Mouse (Mus musculus): Measurements from ENCODE around the gene Ranbp1. TPM values are rescaled to one million over a fixed set of nuclear protein-coding genes. Genes with fewer than 3 reads are reported as not detected.

The Ranbp1 gene
- total RNA-seq, 1 experiment from 2014 or later = 90.8 TPM

DNA sequence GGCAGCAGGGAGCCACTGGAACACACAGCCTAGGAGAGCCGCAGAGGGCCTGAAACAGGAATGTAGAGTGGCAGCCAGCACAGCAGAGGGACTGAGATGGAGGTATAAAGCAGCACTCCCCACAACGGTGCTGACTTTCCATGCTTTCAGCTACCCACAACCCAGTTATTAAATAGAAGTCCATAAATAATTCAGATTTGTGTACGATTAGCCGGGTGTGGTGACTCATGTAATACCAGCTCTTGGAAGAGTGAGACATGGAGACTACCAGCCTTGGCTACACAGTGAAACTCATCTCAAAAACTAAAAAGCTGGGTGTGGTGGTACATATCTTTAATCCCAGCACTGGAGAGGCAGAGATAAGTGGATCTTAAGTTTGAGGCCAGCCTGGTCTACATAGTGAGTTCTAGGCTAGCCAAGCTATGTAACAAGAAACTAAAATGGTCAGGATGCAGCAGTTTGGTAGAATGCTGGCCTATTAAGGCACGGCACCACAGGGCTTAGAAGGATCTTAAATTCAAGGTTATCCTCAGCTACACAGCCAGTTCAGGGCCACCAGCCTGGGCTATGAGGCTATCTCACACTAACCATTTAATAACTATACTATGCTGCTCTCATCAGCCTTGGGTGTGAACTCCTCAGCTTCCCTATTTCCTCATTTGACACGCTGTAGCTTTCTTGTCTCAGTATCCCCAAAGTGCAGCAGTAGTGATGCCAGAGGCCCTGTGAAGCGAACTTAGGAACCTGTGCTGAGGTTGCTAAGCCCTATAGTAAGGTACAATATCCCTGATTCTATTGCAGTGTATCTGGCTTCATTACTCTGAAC lies 11.6 kb downstream of the Ranbp1 start:
- no peak for ATAC-seq (replicated peaks; ENCODE audit: insufficient number of reproducible peaks, low FRiP score, low TSS enrichment, poor library complexity, severe bottlenecking)

DNA sequence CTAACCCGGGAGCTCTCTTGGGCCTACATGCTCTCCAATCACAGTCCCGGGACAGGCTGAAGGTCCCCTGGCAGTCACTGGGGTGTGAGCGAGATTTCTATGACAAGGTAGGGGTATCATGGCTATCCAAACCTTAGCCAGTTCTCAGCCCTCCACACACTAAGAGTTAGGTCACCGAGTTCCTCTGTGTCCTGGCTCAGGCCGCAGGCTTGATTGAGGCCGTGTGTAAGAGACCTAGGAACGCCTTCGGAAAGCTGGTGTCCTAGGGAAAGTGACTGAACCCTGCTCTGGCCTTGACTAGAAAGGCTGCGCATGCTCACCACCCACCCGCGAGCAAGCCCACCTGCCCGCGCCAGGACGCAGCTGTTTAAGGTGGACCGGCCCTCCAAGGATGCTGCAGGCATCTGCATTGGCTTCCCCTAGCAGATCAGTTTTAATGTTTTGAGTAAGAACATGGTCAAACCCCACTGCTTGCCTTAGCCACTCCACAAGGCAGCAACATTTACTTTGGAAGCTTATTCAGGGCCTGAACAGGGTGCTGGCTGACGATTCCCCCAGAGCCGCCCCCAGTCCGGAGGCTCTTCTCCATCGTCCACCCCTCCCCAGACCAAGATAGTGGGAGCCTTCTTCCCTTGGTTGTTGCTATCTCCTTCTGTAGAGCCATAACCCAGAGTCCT lies 13.0 kb downstream of the Ranbp1 start:
- ATAC-seq (replicated peaks; ENCODE audit: insufficient number of reproducible peaks, low FRiP score, low TSS enrichment, poor library complexity, severe bottlenecking) = no peak

DNA sequence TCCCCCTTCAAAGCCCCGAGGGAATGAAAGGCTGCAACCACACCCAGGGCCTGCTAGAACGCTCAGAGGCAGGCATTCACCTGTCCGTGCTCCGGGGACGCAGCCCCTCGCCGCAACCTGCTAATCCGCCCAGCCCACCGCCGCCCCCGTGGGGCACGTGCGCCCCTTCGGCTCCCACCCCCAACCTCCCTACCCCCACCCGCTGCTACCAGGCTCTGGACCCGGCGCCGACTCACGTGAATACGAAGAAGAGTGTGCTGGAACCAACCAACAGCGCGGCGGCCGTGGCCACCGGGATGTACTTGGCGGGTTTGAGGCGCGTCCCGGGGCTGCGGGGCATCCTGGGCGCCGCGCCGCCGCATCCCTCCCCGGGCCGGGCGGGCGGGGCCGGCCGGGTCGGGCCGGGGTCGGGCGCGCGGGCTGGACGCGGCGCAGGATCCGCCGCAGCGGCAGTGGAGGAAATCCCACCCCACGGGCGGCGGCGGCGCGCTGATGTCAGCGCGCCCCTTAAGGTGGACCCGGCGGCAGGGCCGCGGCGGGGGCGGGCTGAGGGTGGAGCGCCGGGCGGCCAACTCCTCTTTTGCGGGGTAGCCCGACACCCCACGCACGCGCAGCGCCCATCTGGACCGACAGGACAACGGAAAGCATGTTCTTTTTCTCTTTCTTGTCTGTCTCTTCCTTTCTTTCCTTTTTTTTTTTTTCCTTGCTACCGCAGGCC lies 13.7 kb downstream of the Ranbp1 start, which contains the start of gene Zdhhc8:
Zdhhc8 (minus strand) TSS at position 466 of the 718 bp plus-strand sequence.
- no peak for ATAC-seq (replicated peaks; ENCODE audit: insufficient number of reproducible peaks, low FRiP score, low TSS enrichment, poor library complexity, severe bottlenecking)

DNA sequence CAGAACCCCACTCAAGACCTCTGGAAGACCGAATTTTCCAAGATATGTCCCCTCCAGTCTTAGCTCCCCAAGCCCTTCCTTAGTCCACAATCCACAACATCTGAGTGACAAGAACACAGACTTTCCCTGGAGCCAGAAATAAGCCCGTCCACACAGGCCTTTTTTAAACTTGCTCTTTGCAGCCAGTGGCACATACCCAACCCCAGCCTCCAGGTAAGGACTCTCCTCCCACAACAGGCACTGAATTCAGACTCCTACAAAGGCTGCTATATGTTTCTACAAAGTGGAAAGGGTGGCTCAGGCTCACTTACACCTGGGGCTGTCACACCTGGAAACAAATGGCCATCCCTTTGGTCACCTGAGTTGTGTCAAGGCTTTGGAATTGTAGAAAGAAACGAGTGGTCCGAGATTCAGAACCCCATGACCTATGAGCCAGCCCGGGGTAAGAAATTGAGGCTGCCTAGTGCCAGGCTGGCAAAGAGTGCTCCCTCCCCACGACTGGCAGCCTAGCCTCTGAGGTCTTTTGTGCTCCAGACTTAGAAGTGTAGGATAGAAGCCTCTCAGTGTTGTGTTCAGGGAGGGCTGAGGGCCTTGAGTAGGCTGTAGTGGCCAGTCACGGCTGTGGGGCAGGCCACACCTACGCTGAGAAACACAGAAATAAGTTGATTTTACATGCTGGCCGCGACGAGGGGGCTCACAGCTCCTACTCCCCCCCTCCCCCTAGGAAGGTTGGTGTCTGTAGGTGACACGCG lies 14.4 kb downstream of the Ranbp1 start:
- no peak for ATAC-seq (replicated peaks; ENCODE audit: insufficient number of reproducible peaks, low FRiP score, low TSS enrichment, poor library complexity, severe bottlenecking)

DNA sequence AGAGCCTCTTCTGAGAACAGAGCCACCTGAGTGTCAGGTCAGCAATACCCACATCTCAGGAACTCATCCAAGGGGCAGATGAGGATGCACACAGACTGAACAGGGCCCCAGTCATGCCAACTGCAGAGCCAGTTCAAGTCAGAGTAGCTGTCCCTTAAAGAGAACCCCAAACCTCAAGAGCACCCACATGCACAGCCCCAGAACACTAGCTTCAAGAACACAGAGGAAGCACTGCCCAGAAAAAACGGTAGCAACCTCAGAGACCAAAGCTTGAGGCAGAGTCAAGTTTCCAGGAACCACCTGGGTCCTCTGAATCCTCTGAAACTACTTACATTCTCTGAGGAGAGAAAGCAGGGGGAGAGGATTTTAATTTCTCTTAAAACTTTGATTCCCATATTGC lies 15.1 kb downstream of the Ranbp1 start:
- no peak for ATAC-seq (replicated peaks; ENCODE audit: insufficient number of reproducible peaks, low FRiP score, low TSS enrichment, poor library complexity, severe bottlenecking)

DNA sequence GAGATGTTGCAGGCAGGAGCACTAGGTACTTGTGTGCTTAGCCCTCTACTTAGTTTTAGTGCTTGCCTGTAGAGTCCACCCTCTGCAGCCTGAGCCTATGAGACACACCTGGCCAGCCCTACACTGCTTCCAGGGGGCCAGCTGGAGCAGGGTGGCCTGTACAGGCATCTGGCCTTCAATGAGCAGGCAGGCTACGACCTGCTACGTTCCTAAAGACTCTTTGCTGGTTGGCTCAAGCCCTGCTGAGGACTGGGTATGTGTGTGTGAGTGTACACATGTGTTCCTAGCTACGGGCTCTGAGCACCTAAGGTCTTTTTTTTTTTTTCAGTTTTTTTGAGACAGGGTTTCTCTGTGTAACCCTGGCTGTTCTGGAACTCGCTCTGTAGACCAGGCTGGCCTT lies 17.1 kb downstream of the Ranbp1 start:
- no peak for ATAC-seq (replicated peaks; ENCODE audit: insufficient number of reproducible peaks, low FRiP score, low TSS enrichment, poor library complexity, severe bottlenecking)

DNA sequence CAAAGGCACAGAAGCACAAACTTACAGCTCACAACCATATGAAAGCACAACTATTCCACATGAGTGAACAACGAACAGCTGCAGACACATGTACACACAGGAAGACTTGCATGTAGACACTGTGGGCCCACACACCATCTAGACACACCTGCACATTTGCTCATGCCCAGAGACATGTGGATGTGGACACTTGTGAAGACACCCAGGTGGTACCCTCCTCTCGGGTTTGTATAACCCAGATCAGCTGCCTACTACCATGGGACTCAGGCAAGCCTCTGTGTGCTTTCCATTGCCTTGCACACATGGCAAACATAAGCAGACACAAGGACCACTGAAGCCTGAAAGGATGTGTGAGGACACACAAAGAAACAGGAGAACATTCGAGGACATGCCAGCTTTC lies 17.5 kb downstream of the Ranbp1 start:
- ATAC-seq (replicated peaks; ENCODE audit: insufficient number of reproducible peaks, low FRiP score, low TSS enrichment, poor library complexity, severe bottlenecking) = no peak

DNA sequence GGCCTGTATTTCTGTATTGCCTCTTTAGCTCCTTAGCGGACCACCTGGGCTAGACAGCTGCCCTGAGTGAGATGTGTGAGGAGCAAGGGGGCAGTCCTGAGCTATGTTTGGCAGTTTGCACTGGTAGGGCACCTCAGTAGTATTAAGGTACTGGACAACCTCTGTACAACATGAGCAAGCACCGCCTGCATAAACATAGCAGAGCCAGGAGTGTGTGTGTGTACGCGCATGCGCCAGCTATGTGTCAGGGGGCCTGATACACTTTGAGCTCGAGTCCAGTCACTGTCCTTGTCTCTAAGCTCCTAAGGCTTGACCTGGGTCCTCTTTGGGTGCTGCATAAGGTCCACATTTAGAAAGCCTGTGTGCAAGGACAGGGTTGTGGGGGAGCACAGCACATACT lies 17.9 kb downstream of the Ranbp1 start:
- no peak for ATAC-seq (replicated peaks; ENCODE audit: insufficient number of reproducible peaks, low FRiP score, low TSS enrichment, poor library complexity, severe bottlenecking)

DNA sequence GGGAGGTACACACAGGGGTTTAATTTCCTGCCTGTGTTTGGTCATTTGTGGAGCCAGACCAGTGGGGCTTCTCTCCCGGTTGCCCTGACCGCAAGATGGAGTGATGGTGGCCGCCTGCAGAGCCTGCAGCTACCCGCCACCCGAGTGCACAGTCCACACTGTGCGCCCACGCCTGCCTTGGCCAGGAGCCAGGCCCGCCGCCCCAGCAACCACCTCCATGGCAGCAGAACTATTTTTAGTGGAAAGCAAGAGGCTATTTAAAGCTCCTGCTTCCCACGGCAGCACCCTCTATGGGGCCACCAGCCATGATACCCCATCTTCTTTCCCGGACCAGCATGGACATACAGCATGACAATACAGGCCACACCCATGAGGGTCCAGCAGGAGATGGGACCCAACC lies 18.9 kb downstream of the Ranbp1 start:
- ATAC-seq (replicated peaks; ENCODE audit: insufficient number of reproducible peaks, low FRiP score, low TSS enrichment, poor library complexity, severe bottlenecking) = no peak

DNA sequence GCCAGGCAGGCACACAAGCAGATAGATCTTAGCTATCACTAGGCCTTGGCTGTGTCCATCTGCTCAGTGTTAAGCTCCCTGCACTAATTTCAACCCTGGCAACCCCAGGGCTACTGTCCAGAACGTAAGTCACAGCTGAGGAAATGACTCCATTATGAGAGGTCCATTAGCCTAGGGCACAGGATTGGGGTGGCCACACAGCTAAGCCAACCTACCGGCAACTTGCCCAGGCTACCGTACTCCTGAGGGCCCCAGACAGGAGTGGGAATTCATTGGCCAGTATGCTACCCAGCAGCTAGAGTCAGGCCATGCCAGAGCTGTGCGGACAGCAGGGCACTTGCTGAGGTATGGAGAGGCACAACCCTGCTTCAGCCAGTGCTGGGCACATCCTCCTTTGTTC lies 19.7 kb downstream of the Ranbp1 start:
- ATAC-seq (replicated peaks; ENCODE audit: insufficient number of reproducible peaks, low FRiP score, low TSS enrichment, poor library complexity, severe bottlenecking) = no peak

DNA sequence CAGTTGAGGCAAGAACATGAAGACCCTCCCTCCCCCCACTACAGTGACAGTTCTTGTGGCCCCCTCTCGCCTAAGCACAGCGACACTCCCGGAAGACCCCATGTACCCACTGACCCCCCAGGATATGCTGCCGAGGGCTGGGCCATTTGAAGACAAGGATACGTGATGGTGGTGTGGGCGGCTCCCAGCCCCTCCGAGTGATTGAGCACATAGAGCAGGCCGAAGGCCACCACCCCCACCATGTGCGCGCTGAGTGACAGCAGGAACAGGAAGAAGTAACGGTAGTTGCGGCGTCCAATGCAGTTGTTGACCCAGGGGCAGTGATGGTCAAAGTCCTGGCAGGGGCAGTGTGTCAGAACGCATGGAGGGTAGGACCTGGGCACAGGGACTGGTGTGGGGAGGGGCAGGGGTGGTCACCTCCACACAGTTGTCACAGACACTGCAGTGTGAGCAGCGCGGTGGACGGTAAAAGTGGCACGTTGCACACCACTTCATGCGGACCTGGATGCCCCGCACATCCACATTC lies 20.6 kb downstream of the Ranbp1 start:
- ATAC-seq (replicated peaks; ENCODE audit: insufficient number of reproducible peaks, low FRiP score, low TSS enrichment, poor library complexity, severe bottlenecking) = no peak

DNA sequence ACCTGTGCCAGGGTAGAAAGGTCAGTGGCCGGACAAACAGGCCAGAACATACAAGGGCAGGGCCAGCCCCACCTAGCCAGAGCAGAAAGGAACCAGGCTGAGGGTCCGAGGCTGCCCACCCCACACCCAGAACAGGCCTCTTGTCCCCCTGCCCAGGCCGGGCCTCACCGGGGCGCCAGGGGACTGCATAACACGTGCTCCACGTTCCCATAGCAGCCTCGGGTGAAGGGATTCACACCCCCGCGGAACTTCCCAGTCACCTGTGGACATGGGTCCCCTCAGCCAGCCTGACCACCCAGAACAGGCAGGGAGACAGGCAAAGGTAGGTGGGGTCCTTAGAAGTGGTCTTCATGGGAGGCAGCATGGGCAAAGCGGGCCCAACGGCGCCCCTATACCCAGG lies 21.3 kb downstream of the Ranbp1 start:
- ATAC-seq (replicated peaks; ENCODE audit: insufficient number of reproducible peaks, low FRiP score, low TSS enrichment, poor library complexity, severe bottlenecking) = no peak

DNA sequence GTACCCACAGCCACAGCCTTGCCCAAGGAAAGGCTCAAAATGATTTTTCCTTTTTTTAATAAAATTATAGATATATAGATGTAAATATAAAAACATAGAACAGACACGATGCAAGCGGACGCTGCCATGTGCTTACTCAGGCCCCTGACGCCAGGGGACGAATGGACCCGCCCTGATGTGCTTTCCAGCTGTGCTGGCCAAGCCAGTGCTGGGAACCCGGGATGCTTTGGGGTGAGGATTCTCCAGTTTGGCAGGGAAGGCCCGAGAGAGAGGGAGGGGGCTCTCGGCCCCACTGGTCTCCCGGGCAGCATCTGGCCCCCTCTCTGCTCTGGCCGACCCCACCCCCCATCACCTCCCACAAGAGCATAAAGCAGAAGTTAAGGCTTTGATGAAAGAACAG lies 26.3 kb downstream of the Ranbp1 start:
- no peak for ATAC-seq (replicated peaks; ENCODE audit: insufficient number of reproducible peaks, low FRiP score, low TSS enrichment, poor library complexity, severe bottlenecking)

DNA sequence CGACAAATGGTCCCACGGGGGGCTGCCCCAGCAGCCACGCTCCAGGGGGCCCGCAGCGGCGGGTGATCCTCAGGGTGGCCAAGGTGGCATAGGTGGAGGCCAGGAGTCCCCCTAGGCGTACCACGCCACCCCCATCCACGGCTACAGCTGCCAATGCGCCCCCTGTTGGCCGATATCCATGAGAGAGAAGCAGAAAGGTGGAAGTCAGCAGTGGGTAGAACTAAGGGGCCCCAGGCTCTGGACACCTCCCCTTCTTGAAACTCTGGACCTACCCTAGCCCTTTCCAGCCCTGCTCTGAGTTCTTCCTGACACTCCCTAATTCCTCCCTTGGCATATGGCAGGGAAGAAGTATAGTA lies 27.0 kb downstream of the Ranbp1 start:
- no peak for ATAC-seq (replicated peaks; ENCODE audit: insufficient number of reproducible peaks, low FRiP score, low TSS enrichment, poor library complexity, severe bottlenecking)

DNA sequence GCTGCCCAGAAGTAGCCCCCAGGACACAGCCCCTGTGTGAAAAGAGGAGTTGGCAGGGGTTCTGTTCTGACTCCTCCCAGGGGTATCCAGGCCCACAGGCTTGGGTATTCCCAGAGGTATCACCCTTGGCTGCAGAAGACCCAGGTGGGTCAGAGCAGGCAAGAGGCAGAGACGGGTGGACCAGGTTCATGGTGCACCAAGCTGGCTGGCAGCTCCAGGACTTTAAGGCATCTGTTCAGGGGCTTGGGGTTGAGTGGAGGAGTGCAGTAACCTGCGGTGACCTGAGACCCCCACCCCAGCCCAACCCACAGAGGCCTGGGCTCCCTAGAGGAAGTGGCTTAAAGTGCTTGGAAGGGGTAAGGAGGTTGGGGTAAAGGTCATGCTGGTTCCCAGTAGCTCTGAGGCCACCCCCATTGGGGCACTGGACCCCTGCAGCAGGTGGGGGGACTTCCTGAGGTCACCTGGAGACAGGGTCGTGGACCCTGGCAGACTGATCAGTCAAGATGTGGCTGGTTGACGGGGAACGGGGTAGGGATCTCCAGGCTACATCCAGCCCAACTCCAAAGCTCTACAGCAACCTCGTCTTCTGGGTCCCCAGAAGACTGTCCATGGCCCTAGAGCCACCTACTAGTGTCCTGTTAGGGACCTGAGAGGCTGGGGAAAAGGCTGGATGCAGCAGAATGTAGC lies 27.5 kb downstream of the Ranbp1 start:
- ATAC-seq (replicated peaks; ENCODE audit: insufficient number of reproducible peaks, low FRiP score, low TSS enrichment, poor library complexity, severe bottlenecking) = no peak

DNA sequence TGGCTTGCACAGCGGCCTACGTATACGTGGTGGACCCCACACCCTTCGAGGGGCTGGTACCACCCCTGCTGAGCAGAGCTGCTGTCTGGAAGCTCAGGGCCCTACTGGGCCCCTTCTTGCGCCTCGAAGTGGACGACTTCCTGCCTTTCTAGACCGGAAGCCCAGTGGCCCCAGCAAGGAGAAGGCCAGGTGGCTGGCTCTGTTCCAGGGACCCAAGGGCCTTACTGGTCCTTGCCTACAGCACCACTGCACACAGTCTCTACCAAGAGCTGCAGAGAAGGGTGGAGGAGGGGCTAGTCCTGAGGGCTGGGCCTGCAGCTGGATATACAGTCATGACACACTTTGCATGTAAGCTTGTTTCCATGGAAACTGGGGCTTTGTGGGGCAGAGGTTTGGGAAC lies 28.5 kb downstream of the Ranbp1 start:
- no peak for ATAC-seq (replicated peaks; ENCODE audit: insufficient number of reproducible peaks, low FRiP score, low TSS enrichment, poor library complexity, severe bottlenecking)

DNA sequence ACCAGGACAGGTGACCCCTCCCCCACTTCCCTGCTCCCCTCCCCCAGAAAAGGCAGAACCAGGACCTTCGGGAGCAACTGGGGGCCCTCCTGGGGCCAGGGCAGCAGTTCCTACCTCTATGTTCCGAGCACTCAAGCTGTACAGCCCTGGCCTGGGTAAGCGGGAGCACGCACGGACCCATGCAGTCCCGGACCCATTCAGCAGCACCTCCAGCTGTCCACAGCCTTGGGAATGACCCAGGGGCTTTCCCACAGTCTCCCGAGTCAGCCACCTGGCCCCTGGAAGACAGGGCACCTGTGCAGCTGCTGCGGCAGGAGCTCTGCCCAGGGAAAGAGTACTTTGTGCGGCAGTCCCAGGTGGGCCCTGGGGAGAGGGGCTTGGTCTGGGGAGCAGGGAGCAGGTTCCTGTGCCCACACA lies 29.9 kb downstream of the Ranbp1 start:
- no peak for ATAC-seq (replicated peaks; ENCODE audit: insufficient number of reproducible peaks, low FRiP score, low TSS enrichment, poor library complexity, severe bottlenecking)

DNA sequence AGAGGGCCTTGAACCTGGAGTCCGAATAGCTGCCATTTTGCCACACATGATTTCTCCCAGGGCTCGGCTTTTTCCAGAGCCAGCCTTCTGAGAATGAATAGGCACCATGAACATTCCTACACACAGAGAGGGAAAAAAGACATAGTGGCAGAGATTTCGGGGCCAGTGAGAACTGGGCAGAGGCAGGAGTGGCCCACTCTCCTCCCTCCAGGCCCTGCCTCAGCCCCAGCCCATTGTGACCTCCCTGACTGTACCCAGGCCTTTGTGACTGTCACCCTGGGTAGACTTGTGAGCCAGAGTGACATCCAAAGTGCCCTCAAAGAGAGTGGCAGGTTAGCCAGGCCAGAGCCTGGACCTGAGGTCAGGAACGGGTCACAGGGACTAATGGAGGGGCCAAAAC lies 31.0 kb downstream of the Ranbp1 start, which contains the start of gene Ccdc188:
Ccdc188 (plus strand) TSS at position 301 of the 400 bp plus-strand sequence.
- no peak for ATAC-seq (replicated peaks; ENCODE audit: insufficient number of reproducible peaks, low FRiP score, low TSS enrichment, poor library complexity, severe bottlenecking)

All from monocyte, adult 5-6 weeks (primary cell).